Comparison of ENCODE assay signal across 19 mouse cellular contexts in the genomic region with DNA sequence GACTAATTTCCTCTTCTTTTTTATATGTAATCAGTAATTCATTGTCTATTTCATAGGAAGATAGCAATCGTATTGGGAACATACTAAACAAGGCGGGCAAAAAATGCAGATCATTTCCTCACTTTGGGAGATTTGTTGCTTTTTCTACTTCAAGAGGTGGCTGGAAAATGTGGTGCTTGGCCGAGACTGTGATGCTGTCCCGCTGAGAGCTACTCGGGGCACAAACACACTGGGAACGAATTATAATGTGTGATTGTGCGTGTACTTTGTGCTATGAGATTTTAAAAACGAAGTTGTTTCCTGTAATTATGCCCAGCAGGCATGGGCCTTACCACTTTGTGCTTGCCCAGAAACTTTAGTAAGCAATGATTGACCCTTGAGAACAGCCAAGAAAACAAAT. TPM values are rescaled to one million over a fixed set of nuclear protein-coding genes. Genes with fewer than 3 reads are reported as not detected.
DNase-seq lines count a peak whose midpoint lies in the region; TF ChIP-seq lines count a peak whose summit lies in the region.
"Had no signal": no experiment of that assay in that cellular context is flagged by ENCODE, and none has a peak within 500 bp of the region (broad histone marks: within the 10 kb centered on the region; RNA-seq: fewer than 3 reads in every experiment).

No protein-coding gene starts in this region.

- no peak overlapping the region for H3K4me3 ChIP-seq in layer of hippocampus, adult 2 months
- H3K4me3 ChIP-seq: embryonic facial prominence, embryonic 15.5 days; erythroblast, embryonic 14.5 days; forebrain, embryonic 10.5 days; gastrocnemius, adult 2 months; heart, embryonic 12.5 days; hindbrain, embryonic 10.5 days; hindbrain, embryonic 15.5 days had no signal

- TF ChIP-seq CTCF in layer of hippocampus, adult 2 months (conservative IDR thresholded peaks at IDR 0.05) = no peak

- DNase-seq in layer of hippocampus, adult 2 months (ENCODE audit: low spot score in 2 of 2) = no peak
- no peak for DNase-seq in layer of hippocampus, postnatal 36 days
- DNase-seq in cerebellum, adult 18-20 months = peak; percentile 59 to 63
- peak; percentile 45 for DNase-seq in cerebellum, adult 9-11 months
- no peak for DNase-seq in thymus, adult 18-20 months
- no peak for DNase-seq in thymus, postnatal 4 days
- DNase-seq: adrenal gland, adult 2 months; adrenal gland, postnatal 25 days; gastrocnemius, adult 2 months; gastrocnemius, postnatal 25 days had no signal

- H3K27ac ChIP-seq in layer of hippocampus, adult 2 months = peak overlapping the region; percentile 2; the same call in 1 of the 2 replicates
- H3K27ac ChIP-seq: embryonic facial prominence, embryonic 15.5 days; forebrain, embryonic 10.5 days; gastrocnemius, adult 2 months; hindbrain, embryonic 10.5 days; hindbrain, embryonic 15.5 days had no signal

RNA-seq across cellular contexts. Expression of a gene that starts 29.0 kb away (rescaled TPM):
- 1 to 10 TPM; 3.5 TPM for total RNA-seq in layer of hippocampus, adult 2 months (2021)
- 1 to 10 TPM; 1.6 to 3.6 TPM for total RNA-seq in layer of hippocampus, postnatal 36 days (2021)
- total RNA-seq: adrenal gland, adult 2 months; adrenal gland, postnatal 25 days; gastrocnemius, adult 2 months; gastrocnemius, postnatal 25 days; granulocyte monocyte progenitor cell, adult 5-6 weeks; heart, adult 8-10 months; heart, postnatal 25 days had no signal

Comparison
In these comparisons a context has a peak if more than half of its experiments do, and no peak if none do; other contexts are left out.
1. DNase-seq: peak in cerebellum, adult 18-20 months (2 of 2) and cerebellum, adult 9-11 months (single experiment); none in layer of hippocampus, adult 2 months (0 of 2), layer of hippocampus, postnatal 36 days (0 of 2), thymus, adult 18-20 months (0 of 2) and thymus, postnatal 4 days (single experiment).